Mouse (Mus musculus): ENCODE results near the gene Cct5.

- TF ChIP-seq USF2 (IDR thresholded peaks at IDR 0.05; ENCODE audit: borderline replicate concordance in 1 of 2, insufficient read depth in 1 of 2, low read depth in 1 of 2, low read length in 2 of 2) (no peak), CTCF (IDR thresholded peaks at IDR 0.05 in 2 of 3, conservative IDR thresholded peaks at IDR 0.05 in 1 of 3; ENCODE audit: control insufficient read depth in 1 of 3, insufficient read depth in 1 of 3, low read depth in 2 of 3, low read length in 3 of 3, poor library complexity in 1 of 3, severe bottlenecking in 1 of 3) (peak; percentile 23 to 59 (median 24); a peak in 5 of 6 replicates), ZC3H11A (IDR thresholded peaks at IDR 0.05; ENCODE audit: low read depth, low read length) (no peak), TCF12 (IDR thresholded peaks at IDR 0.05; ENCODE audit: low read depth, low read length) (no peak), CHD1 (IDR thresholded peaks at IDR 0.05; ENCODE audit: low read depth, low read length) (no peak), POLR2A (IDR thresholded peaks at IDR 0.05; ENCODE audit: control insufficient read depth in 1 of 2, insufficient read depth in 1 of 2, low read depth in 1 of 2, low read length in 2 of 2, poor library complexity in 1 of 2) (no peak), MEF2A (IDR thresholded peaks at IDR 0.05; ENCODE audit: extremely low read depth, insufficient replicate concordance, low read depth, low read length, poor library complexity, severe bottlenecking) (no peak), EP300 (IDR thresholded peaks at IDR 0.05; ENCODE audit: low read depth in 1 of 2, low read length in 2 of 2) (no peak), TAL1 (IDR thresholded peaks at IDR 0.05; ENCODE audit: low read length) (no peak), ZKSCAN1 (IDR thresholded peaks at IDR 0.05; ENCODE audit: low read depth, low read length) (no peak), POLR2AphosphoS2 (IDR thresholded peaks at IDR 0.05; ENCODE audit: low read length) (no peak), USF1 (IDR thresholded peaks at IDR 0.05; ENCODE audit: low read depth, low read length) (no peak)
Observed at GRCm38 (mm10) chr15:31602426-31602825, 822 bp upstream of the Cct5 start.

Data from MEL (cell line).